Mouse (Mus musculus): ENCODE data around the gene Rab44. TPM values are rescaled to one million over a fixed set of nuclear protein-coding genes. Genes with fewer than 3 reads are reported as not detected.
"Not testable (repeated sequence)": the region's sequence is repeated elsewhere in the genome, so short reads cannot be mapped to it uniquely, and the experiment has no call there.

Rab44 gene
- polyA plus RNA-seq, 1 experiment from 2014 or later, result 1.1 TPM

DNA sequence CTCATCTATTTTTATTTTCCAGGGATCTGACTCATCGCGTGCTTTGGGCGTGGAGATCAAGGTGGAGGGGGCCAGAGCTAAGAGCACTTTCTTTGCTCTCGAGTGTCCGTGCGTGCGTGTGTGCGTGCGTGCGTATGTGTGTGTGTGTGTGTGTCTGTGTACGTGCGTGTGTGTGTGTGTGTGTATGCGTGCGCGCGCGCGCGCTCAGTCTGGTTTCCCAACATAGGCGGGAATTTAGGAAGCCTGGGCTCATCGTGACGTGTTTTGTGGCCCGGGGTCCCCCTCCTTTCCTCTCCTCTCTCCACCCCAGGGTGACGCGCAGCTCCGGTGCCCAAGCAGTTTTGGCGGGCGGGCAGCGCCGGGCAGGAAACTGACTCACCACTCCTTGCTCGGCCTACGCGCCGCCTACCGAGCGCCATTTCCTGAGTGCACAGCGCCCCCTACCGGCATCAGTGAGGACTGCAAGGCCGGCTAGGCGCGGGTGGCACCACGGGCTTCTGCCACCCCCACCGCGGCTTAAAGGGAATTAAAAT is 18.7 kb upstream of the Rab44 start:
- Histone ChIP-seq H3K36me3 (ENCODE audit: control insufficient read depth, insufficient read depth, low read length) (no peaks in the 10 kb centered on the region), H3K4me1 (replicated peaks; ENCODE audit: control insufficient read depth, insufficient read depth, low read length) (peaks cover 30% of the 10 kb centered on the region), H3K27ac (ENCODE audit: low read length) (peak overlapping the region; percentile 57), H3K4me3 (ENCODE audit: low read length) (peak overlapping the region; percentile 59), H3K9ac (ENCODE audit: low read length) (peak overlapping the region; percentile 72), H3K27me3 (ENCODE audit: control insufficient read depth, insufficient read depth, low read depth, low read length) (no peaks in the 10 kb centered on the region; the same call in 1 of the 2 replicates), H3K9me3 (ENCODE audit: control insufficient read depth, low read length) (no peaks in the 10 kb centered on the region), H3K4me2 (ENCODE audit: low read depth, low read length) (peak overlapping the region; percentile 92)
- WGBS, result under 1% methylated on average over 44 of the region's 44 CpGs
- peak; percentile 87 for ATAC-seq (ENCODE audit: low read depth)

DNA sequence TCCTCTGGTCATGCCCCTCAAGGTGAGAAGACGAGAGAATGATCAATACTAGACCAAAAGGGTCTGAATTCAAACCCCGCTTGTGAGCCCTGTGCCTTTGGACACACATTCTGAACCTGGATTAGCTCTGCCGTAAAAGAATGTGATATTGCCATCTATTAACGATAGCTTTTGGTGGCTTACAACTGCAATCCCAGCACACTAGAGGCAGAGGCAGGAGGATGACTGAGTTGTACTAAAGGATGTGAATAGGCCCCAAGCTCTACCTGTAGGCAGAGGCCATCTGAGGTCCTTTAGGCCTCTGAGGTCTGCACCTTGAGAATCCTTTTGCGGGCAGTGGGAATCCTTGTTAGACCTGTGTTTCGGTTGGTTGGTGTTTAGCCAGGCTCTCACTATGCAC is 17.7 kb upstream of the Rab44 start:
- peaks cover 22% of the 10 kb centered on the region for H3K4me1 ChIP-seq (replicated peaks; ENCODE audit: control insufficient read depth, insufficient read depth, low read length)
- H3K36me3 ChIP-seq (ENCODE audit: control insufficient read depth, insufficient read depth, low read length), result no peaks in the 10 kb centered on the region
- H3K4me2 ChIP-seq (ENCODE audit: low read depth, low read length), result no peak overlapping the region
- H3K9me3 ChIP-seq (ENCODE audit: control insufficient read depth, low read length), result no peaks in the 10 kb centered on the region
- WGBS, result 88% methylated on average over 6 of the region's 6 CpGs
- no peak overlapping the region for H3K4me3 ChIP-seq (ENCODE audit: low read length)
- H3K27me3 ChIP-seq (ENCODE audit: control insufficient read depth, insufficient read depth, low read depth, low read length), result no peaks in the 10 kb centered on the region; the same call in 1 of the 2 replicates
- ATAC-seq (ENCODE audit: low read depth), result no peak
- no peak overlapping the region for H3K9ac ChIP-seq (ENCODE audit: low read length)
- H3K27ac ChIP-seq (ENCODE audit: low read length), result no peak overlapping the region

DNA sequence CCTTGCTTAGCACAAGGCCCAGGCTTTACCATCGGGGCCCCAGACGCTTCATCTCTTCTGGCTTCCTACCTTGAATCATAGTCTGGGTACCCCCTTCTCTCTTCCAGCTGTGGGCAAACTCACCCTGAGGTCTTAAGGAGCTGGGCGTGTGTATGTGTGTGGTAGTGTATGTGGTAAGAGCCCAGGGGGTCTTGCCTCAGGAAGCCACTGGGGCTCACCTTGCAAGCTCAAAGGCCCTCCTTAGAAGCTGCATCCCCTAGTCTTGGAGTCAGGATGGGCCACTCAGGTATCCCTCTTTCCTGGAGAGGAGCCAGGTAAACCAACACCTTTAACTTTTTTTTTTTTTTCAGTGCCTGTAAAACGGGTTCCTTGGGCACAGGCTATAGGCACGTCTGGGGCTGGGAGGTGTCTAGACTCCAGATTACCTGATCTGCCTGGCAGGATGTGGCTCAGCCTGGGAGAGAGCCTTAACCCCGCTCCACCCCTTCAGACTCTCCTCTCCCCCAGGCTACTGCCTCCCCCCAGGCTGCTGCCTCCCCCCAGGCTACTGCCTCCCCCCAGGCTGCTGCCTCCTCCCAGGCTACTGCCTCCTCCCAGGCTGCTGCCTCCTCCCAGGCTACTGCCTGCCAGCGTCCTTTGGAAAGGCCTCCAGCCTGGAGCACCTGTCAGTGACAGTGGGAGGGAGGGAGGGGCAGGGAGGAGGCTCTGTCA is 16.9 kb upstream of the Rab44 start:
- ATAC-seq (ENCODE audit: low read depth), result no peak
- WGBS, result 48% methylated on average over 7 of the region's 7 CpGs
- H3K4me1 ChIP-seq (replicated peaks; ENCODE audit: control insufficient read depth, insufficient read depth, low read length), result peaks cover 19% of the 10 kb centered on the region
- H3K27ac ChIP-seq (ENCODE audit: low read length), result no peak overlapping the region
- H3K9ac ChIP-seq (ENCODE audit: low read length), result no peak overlapping the region
- no peaks in the 10 kb centered on the region for H3K9me3 ChIP-seq (ENCODE audit: control insufficient read depth, low read length)
- H3K4me2 ChIP-seq (ENCODE audit: low read depth, low read length), result no peak overlapping the region
- no peaks in the 10 kb centered on the region for H3K36me3 ChIP-seq (ENCODE audit: control insufficient read depth, insufficient read depth, low read length)
- no peaks in the 10 kb centered on the region; the same call in 1 of the 2 replicates for H3K27me3 ChIP-seq (ENCODE audit: control insufficient read depth, insufficient read depth, low read depth, low read length)
- no peak overlapping the region for H3K4me3 ChIP-seq (ENCODE audit: low read length)

DNA sequence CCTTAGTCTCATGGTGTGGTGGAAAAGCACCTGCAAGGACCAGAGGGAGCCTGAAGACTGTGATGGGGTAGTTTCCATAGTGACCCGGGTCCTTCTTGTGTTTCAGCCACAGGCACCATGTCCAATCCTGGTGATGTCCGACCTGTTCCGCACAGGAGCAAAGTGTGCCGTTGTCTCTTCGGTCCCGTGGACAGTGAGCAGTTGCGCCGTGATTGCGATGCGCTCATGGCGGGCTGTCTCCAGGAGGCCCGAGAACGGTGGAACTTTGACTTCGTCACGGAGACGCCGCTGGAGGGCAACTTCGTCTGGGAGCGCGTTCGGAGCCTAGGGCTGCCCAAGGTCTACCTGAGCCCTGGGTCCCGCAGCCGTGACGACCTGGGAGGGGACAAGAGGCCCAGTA is 15.7 kb upstream of the Rab44 start:
- Histone ChIP-seq H3K27ac (ENCODE audit: low read length) (no peak overlapping the region), H3K4me3 (ENCODE audit: low read length) (no peak overlapping the region), H3K9ac (ENCODE audit: low read length) (no peak overlapping the region), H3K4me1 (replicated peaks; ENCODE audit: control insufficient read depth, insufficient read depth, low read length) (peaks cover 16% of the 10 kb centered on the region), H3K9me3 (ENCODE audit: control insufficient read depth, low read length) (no peaks in the 10 kb centered on the region), H3K4me2 (ENCODE audit: low read depth, low read length) (no peak overlapping the region), H3K27me3 (ENCODE audit: control insufficient read depth, insufficient read depth, low read depth, low read length) (no peaks in the 10 kb centered on the region), H3K36me3 (ENCODE audit: control insufficient read depth, insufficient read depth, low read length) (no peaks in the 10 kb centered on the region)
- ATAC-seq (ENCODE audit: low read depth), result no peak
- 93% methylated on average over 24 of the region's 24 CpGs for WGBS

DNA sequence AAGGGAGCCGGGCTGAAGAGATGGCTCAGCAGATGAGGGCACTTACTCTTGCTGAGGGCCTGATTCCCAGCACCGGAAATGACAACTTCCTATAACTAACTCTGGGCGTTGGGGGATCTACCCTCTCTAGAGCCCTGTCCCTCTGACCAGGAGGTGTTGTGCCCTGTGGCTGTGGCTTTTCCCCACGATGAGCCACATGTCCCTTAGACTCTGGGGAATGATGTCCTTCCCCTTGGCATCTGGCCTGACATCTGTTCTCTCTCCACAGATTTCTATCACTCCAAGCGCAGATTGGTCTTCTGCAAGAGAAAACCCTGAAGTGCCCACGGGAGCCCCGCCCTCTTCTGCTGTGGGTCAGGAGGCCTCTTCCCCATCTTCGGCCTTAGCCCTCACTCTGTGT is 14.9 kb upstream of the Rab44 start:
- peaks cover 9% of the 10 kb centered on the region for H3K4me1 ChIP-seq (replicated peaks; ENCODE audit: control insufficient read depth, insufficient read depth, low read length)
- H3K36me3 ChIP-seq (ENCODE audit: control insufficient read depth, insufficient read depth, low read length), result no peaks in the 10 kb centered on the region
- ATAC-seq (ENCODE audit: low read depth), result no peak
- H3K4me3 ChIP-seq (ENCODE audit: low read length), result no peak overlapping the region
- no peak overlapping the region for H3K27ac ChIP-seq (ENCODE audit: low read length)
- no peaks in the 10 kb centered on the region for H3K9me3 ChIP-seq (ENCODE audit: control insufficient read depth, low read length)
- H3K27me3 ChIP-seq (ENCODE audit: control insufficient read depth, insufficient read depth, low read depth, low read length), result no peaks in the 10 kb centered on the region
- WGBS, result 78% methylated on average over 8 of the region's 8 CpGs
- no peak overlapping the region for H3K9ac ChIP-seq (ENCODE audit: low read length)
- no peak overlapping the region for H3K4me2 ChIP-seq (ENCODE audit: low read depth, low read length)

DNA sequence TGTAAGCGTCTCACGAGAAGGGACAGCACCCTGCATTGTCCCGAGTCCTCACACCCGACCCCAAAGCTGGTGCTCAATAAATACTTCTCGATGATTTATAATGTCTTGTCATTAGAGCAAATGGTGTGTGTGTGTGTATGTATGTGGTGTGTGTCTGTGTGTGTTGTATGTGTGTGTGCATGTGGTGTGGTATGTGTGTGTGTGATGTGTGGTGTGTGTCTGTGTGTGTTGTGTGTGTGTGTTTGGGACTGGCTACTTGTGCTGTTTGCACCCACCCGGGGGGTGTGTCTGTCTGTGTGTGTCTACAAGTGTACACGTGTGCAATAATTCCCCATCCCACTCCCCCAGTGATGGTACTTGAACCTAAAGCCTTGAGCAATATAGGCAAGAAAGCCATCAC is 13.3 kb upstream of the Rab44 start:
- no peak for ATAC-seq (ENCODE audit: low read depth)
- H3K9me3 ChIP-seq (ENCODE audit: control insufficient read depth, low read length), result no peaks in the 10 kb centered on the region
- H3K4me1 ChIP-seq (replicated peaks; ENCODE audit: control insufficient read depth, insufficient read depth, low read length), result no peaks in the 10 kb centered on the region
- no peak overlapping the region for H3K4me2 ChIP-seq (ENCODE audit: low read depth, low read length)
- no peaks in the 10 kb centered on the region for H3K27me3 ChIP-seq (ENCODE audit: control insufficient read depth, insufficient read depth, low read depth, low read length)
- 91% methylated on average over 7 of the region's 7 CpGs for WGBS
- H3K36me3 ChIP-seq (ENCODE audit: control insufficient read depth, insufficient read depth, low read length), result no peaks in the 10 kb centered on the region
- H3K27ac ChIP-seq (ENCODE audit: low read length), result no peak overlapping the region
- H3K4me3 ChIP-seq (ENCODE audit: low read length), result no peak overlapping the region
- H3K9ac ChIP-seq (ENCODE audit: low read length), result no peak overlapping the region

DNA sequence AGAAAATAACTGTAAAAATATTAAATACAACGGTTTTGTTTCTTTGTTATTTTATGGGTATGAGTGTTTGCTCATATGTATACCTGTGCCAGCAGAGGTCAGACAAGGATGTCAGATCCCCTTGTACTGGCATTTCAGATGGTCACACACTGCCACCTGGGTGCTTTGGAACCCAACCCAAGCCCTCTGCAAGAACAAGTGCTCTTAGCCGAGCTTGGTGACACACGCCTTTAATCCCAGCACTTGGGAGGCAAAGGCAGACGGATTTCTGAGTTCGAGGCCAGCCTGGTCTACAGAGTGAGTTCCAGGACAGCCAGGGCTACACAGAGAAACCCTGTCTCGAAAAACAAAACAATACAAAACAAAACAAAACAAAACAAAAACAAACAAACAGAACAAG is 3.6 kb upstream of the Rab44 start:
- not testable (repeated sequence) for H3K27ac ChIP-seq (ENCODE audit: low read length); H3K4me1 ChIP-seq (replicated peaks; ENCODE audit: control insufficient read depth, insufficient read depth, low read length); H3K9ac ChIP-seq (ENCODE audit: low read length); H3K4me2 ChIP-seq (ENCODE audit: low read depth, low read length); H3K27me3 ChIP-seq (ENCODE audit: control insufficient read depth, insufficient read depth, low read depth, low read length); ATAC-seq (ENCODE audit: low read depth); H3K9me3 ChIP-seq (ENCODE audit: control insufficient read depth, low read length); H3K36me3 ChIP-seq (ENCODE audit: control insufficient read depth, insufficient read depth, low read length); H3K4me3 ChIP-seq (ENCODE audit: low read length)
- WGBS, result 74% methylated on average over 6 of the region's 6 CpGs

DNA sequence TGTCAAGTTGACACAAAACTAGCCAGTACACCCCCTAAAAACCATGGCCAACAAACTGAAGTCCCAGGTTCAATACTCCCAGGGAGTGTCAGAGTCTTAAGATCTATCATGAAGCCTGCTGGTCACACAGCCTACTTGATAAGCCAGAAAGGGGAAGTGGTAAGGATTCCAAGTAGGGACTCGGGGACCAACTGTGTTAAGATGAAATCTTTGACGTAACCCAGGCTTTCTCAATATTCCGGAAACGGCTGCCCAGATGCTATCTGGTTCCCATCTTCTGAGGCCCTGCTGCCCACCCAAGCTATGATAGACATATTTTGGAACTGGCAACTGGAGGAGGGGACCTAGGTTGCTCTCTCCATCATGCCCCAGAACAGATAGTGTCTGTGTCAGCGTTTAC is 2.6 kb upstream of the Rab44 start:
- Histone ChIP-seq H3K9ac (ENCODE audit: low read length) (no peak overlapping the region), H3K9me3 (ENCODE audit: control insufficient read depth, low read length) (no peaks in the 10 kb centered on the region)
- WGBS, result 74% methylated on average over 5 of the region's 5 CpGs

DNA sequence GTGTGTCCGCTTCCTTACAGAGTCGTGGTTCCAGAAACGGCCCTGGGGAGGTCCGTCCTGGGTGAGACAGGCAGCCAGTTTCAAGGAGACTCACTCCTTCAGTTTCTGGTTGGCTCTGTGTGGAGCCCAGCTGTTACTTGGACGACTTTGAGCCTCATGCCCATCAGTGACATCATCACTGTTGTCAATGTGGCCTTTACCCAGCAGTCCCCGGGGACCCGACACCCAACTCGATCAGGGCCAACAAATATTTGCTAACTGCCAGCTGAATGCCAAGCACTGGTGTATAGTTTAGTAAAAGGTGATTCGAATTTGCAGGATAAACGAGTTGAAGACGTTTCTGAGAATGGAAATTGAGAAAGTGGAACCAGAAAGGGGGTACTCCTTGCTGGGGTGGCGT is 2.1 kb downstream of the Rab44 start:
- 59% methylated on average over 12 of the region's 12 CpGs for WGBS
- H3K9me3 ChIP-seq (ENCODE audit: control insufficient read depth, low read length), result no peaks in the 10 kb centered on the region
- ATAC-seq (ENCODE audit: low read depth), result no peak

More for the DNA sequence above, 2.6 kb upstream of the Rab44 start:
- H3K4me1 ChIP-seq (replicated peaks; ENCODE audit: control insufficient read depth, insufficient read depth, low read length), result no peaks in the 10 kb centered on the region
- H3K4me3 ChIP-seq (ENCODE audit: low read length), result no peak overlapping the region
- ATAC-seq (ENCODE audit: low read depth), result no peak
- no peak overlapping the region for H3K27ac ChIP-seq (ENCODE audit: low read length)
- no peaks in the 10 kb centered on the region for H3K27me3 ChIP-seq (ENCODE audit: control insufficient read depth, insufficient read depth, low read depth, low read length)
- no peak overlapping the region for H3K4me2 ChIP-seq (ENCODE audit: low read depth, low read length)
- no peaks in the 10 kb centered on the region for H3K36me3 ChIP-seq (ENCODE audit: control insufficient read depth, insufficient read depth, low read length)

More for the DNA sequence above, 2.1 kb downstream of the Rab44 start:
- H3K9ac ChIP-seq (ENCODE audit: low read length), result no peak overlapping the region
- no peak overlapping the region for H3K27ac ChIP-seq (ENCODE audit: low read length)
- H3K27me3 ChIP-seq (ENCODE audit: control insufficient read depth, insufficient read depth, low read depth, low read length), result no peaks in the 10 kb centered on the region
- no peaks in the 10 kb centered on the region for H3K4me1 ChIP-seq (replicated peaks; ENCODE audit: control insufficient read depth, insufficient read depth, low read length)
- no peak overlapping the region for H3K4me2 ChIP-seq (ENCODE audit: low read depth, low read length)
- no peaks in the 10 kb centered on the region for H3K36me3 ChIP-seq (ENCODE audit: control insufficient read depth, insufficient read depth, low read length)
- H3K4me3 ChIP-seq (ENCODE audit: low read length), result no peak overlapping the region
